In the genomic region with DNA sequence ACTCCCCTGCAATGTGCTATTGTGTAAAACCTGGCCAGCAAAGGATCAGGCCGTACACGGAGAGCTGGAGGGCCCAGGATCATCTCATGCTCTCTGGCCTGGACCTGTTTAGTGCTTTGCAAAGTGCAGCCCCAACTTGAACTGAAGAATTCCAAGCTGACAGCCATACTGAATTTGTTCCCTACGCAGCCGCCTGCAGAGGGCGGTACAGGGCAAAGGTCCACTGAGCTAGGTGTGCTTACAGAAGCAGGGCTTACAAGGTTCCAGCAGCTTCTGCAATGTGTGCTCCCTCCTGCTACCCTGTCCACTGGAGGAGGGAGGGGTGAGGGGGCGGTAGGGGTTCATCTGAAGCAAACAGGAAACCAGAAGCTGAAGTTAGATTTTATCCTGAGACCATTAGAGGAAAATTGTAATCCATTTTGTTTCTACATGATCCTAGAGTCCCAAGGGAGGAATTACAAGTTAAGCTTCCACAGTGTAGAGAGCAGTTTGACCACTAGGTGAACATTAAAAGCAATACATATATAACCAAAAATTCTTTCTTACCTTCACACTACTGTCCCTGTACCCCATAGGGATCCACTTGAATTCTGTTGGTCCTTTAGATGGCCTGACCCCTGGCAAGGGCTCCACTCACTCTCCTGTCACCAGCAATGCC, we compare ENCODE assay signal across 11 mouse cellular contexts. TPM values are rescaled to one million over a fixed set of nuclear protein-coding genes. Genes with fewer than 3 reads are reported as not detected.
DNase-seq lines count a peak whose midpoint lies in the region; ATAC-seq and TF ChIP-seq lines count a peak whose summit lies in the region.
"Not testable (repeated sequence)": the region's sequence is repeated elsewhere in the genome, so short reads cannot be mapped to it uniquely, and the experiment has no call there.
"Had no signal": no experiment of that assay in that cellular context is flagged by ENCODE, and none has a peak within 500 bp of the region (broad histone marks: within the 10 kb centered on the region; RNA-seq: fewer than 3 reads in every experiment).

No protein-coding gene starts in this region.

- H3K4me2 ChIP-seq in limb, embryonic 14.5 days (replicated peaks; ENCODE audit: low read depth, low read length, severe bottlenecking): not testable (repeated sequence)

- not testable (repeated sequence) for H3K4me3 ChIP-seq in embryonic facial prominence, embryonic 10.5 days; limb, embryonic 14.5 days (replicated peaks; ENCODE audit: low read length)

- not testable (repeated sequence) for H3K9ac ChIP-seq in limb, embryonic 14.5 days (ENCODE audit: low read depth, low read length, severe bottlenecking)

- not testable (repeated sequence) for H3K4me1 ChIP-seq in embryonic facial prominence, embryonic 10.5 days; limb, embryonic 14.5 days (ENCODE audit: control insufficient read depth, insufficient read depth, low read length)

- DNase-seq in 416B (ENCODE audit: low read depth): peak; percentile 45
- DNase-seq in adrenal gland, postnatal 25 days: peak; percentile 72
- DNase-seq in embryonic facial prominence, embryonic 10.5 days (ENCODE audit: low spot score): peak; percentile 62
- DNase-seq in heart, adult 8-10 months (ENCODE audit: low spot score): peak; percentile 71
- peak; percentile 75 for DNase-seq in kidney, adult 9 months
- DNase-seq in limb, embryonic 14.5 days (ENCODE audit: low spot score): peak; percentile 31
- peak; percentile 51 for DNase-seq in neural tube, embryonic 10.5 days (ENCODE audit: extremely low spot score, low spot score)
- peak; percentile 1 for DNase-seq in telencephalon, adult 2 months (ENCODE audit: low read depth, low spot score)

- H3K36me3 ChIP-seq in embryonic facial prominence, embryonic 10.5 days (replicated peaks); limb, embryonic 14.5 days (ENCODE audit: control insufficient read depth, insufficient read depth, low read length): not testable (repeated sequence)

- not testable (repeated sequence) for TF ChIP-seq POLR2A in limb, embryonic 14.5 days (IDR thresholded peaks at IDR 0.05; ENCODE audit: borderline replicate concordance, extremely low read depth, insufficient read depth, insufficient read length)

- WGBS in embryonic facial prominence, embryonic 10.5 days: 12% methylated on average over 6 of the region's 6 CpGs
- WGBS in limb, embryonic 14.5 days: 16% methylated on average over 6 of the region's 6 CpGs

- not testable (repeated sequence) for H3K27me3 ChIP-seq in embryonic facial prominence, embryonic 10.5 days (replicated peaks; ENCODE audit: low read depth, poor library complexity, severe bottlenecking); limb, embryonic 14.5 days (ENCODE audit: control insufficient read depth, insufficient read depth, low read length)

- ATAC-seq in limb, embryonic 14.5 days (ENCODE audit: low FRiP score, low read depth): not testable (repeated sequence)

- H3K27ac ChIP-seq in embryonic facial prominence, embryonic 10.5 days (replicated peaks); limb, embryonic 14.5 days (replicated peaks; ENCODE audit: low read depth, low read length): not testable (repeated sequence)

- H3K9me3 ChIP-seq in embryonic facial prominence, embryonic 10.5 days; limb, embryonic 14.5 days (ENCODE audit: control insufficient read depth, low read length): not testable (repeated sequence)

RNA-seq across cellular contexts. Expression of gene Apol7c, which starts 9.8 kb away (rescaled TPM):
- not detected in 2 replicates for total RNA-seq in adrenal gland, postnatal 25 days (2021)
- not detected in 2 replicates for polyA plus RNA-seq in embryonic facial prominence, embryonic 10.5 days (2016; fragmentation: Nextera tagmentation; extraction: Ambion mirVana)
- total RNA-seq in heart, adult 8-10 months (2022): not detected
- 0.03 TPM in 1 of 2 replicates, not detected in the other for polyA plus RNA-seq in limb, embryonic 14.5 days (2012; rRNA removed)
- polyA plus RNA-seq in limb, embryonic 14.5 days (2014; fragmentation: Nextera tagmentation; extraction: Ambion mirVana): not detected in 2 replicates
- polyA plus RNA-seq: liver, embryonic 12.5 days; neural tube, embryonic 15.5 days had no signal

RNA-seq across cellular contexts. Expression of gene Apol11a, which starts 15.2 kb away (rescaled TPM):
- not detected in 2 replicates for total RNA-seq in adrenal gland, postnatal 25 days (2021)
- polyA plus RNA-seq in embryonic facial prominence, embryonic 10.5 days (2016; fragmentation: Nextera tagmentation; extraction: Ambion mirVana): not detected in 2 replicates
- under 1 TPM in 1 of 4 experiments, not detected in 3; 0.20 TPM for total RNA-seq in heart, adult 8-10 months (2022)
- polyA plus RNA-seq in limb, embryonic 14.5 days (2012; rRNA removed): not detected in 2 replicates
- polyA plus RNA-seq in limb, embryonic 14.5 days (2014; fragmentation: Nextera tagmentation; extraction: Ambion mirVana): not detected in 2 replicates
- polyA plus RNA-seq: heart, embryonic 13.5 days; neural tube, embryonic 15.5 days had no signal

RNA-seq across cellular contexts. Expression of gene 1700025B11Rik, which starts 38.4 kb away (rescaled TPM):
- not detected in 2 replicates for total RNA-seq in adrenal gland, postnatal 25 days (2021)
- not detected in 2 replicates for polyA plus RNA-seq in embryonic facial prominence, embryonic 10.5 days (2016; fragmentation: Nextera tagmentation; extraction: Ambion mirVana)
- total RNA-seq in heart, adult 8-10 months (2022): not detected
- not detected in 2 replicates for polyA plus RNA-seq in limb, embryonic 14.5 days (2012; rRNA removed)
- polyA plus RNA-seq in limb, embryonic 14.5 days (2014; fragmentation: Nextera tagmentation; extraction: Ambion mirVana): not detected in 2 replicates
- polyA plus RNA-seq: heart, embryonic 13.5 days; liver, embryonic 12.5 days; neural tube, embryonic 15.5 days had no signal

RNA-seq across cellular contexts. Expression of gene Apol10a, which starts 46.5 kb away (rescaled TPM):
- not detected in 2 replicates for total RNA-seq in adrenal gland, postnatal 25 days (2021)
- polyA plus RNA-seq in embryonic facial prominence, embryonic 10.5 days (2016; fragmentation: Nextera tagmentation; extraction: Ambion mirVana): not detected in 2 replicates
- total RNA-seq in heart, adult 8-10 months (2022): under 1 TPM in 1 of 4 experiments, not detected in 3; 0.11 TPM
- polyA plus RNA-seq in limb, embryonic 14.5 days (2012; rRNA removed): not detected in 2 replicates
- polyA plus RNA-seq in limb, embryonic 14.5 days (2014; fragmentation: Nextera tagmentation; extraction: Ambion mirVana): not detected in 2 replicates
- polyA plus RNA-seq: heart, embryonic 13.5 days; neural tube, embryonic 15.5 days had no signal

Comparison
In these comparisons a context has a peak if more than half of its experiments do, and no peak if none do; other contexts are left out.
1. DNase-seq: peak in every context shown above with its lines; median percentile 75 in kidney, adult 9 months; 72 in adrenal gland, postnatal 25 days; 71 in heart, adult 8-10 months; 62 in embryonic facial prominence, embryonic 10.5 days; 51 in neural tube, embryonic 10.5 days; 45 in 416B; 31 in limb, embryonic 14.5 days; 1 in telencephalon, adult 2 months.